In the genomic region with DNA sequence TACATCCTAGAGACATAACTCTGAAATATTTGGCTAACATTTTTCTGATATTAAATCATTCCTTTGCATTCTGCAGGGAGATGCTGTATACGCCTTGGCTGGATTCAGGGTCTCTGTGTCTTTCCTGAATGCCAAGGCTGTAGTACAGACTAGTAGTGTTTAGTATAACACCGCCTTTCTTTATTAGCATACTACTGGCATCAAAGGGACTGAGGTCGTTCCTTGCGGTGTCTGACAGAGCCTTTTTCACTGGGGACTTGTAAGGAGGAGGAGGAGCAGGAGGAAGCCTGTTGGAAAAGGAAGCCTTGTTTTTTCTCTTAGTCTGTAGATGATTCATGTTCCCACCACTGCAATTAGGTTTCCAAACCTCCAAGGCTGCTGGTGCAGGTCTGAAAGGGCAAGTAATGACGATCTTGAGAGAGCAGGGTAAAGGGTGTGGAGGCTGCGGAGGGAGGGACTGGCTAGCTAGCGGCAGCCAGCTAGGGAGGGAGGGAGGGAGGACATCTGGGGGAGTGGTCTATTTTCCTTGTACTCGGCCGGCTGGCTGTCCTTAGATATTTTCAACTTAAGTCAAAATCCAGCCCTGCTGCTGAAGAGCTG, we compare ENCODE assay signal across 7 mouse cellular contexts.
DNase-seq lines count a peak whose midpoint lies in the region; ATAC-seq and TF ChIP-seq lines count a peak whose summit lies in the region.

No protein-coding gene starts in this region.

- no peaks in the 10 kb centered on the region for H3K27me3 ChIP-seq in intestine, postnatal 0 days (replicated peaks; ENCODE audit: control insufficient read depth, insufficient read depth, low read length)
- no peaks in the 10 kb centered on the region for H3K27me3 ChIP-seq in liver, embryonic 12.5 days (replicated peaks)
- no peaks in the 10 kb centered on the region for H3K27me3 ChIP-seq in neural tube, embryonic 11.5 days (ENCODE audit: control insufficient read depth, insufficient read depth, low read length)

- peak overlapping the region; percentile 17; the same call in 1 of the 2 replicates for H3K4me3 ChIP-seq in intestine, postnatal 0 days (ENCODE audit: low read depth, low read length)
- peak overlapping the region; percentile 21 for H3K4me3 ChIP-seq in liver, embryonic 12.5 days
- H3K4me3 ChIP-seq in neural tube, embryonic 11.5 days (ENCODE audit: low read depth, low read length), result peak overlapping the region; percentile 13; the same call in 1 of the 2 replicates

- DNase-seq in adrenal gland, adult 18-20 months (ENCODE audit: low spot score in 2 of 2), result peak; percentile 50 to 51
- DNase-seq in embryo, embryonic 9.5 days (ENCODE audit: extremely low spot score), result peak; percentile 70
- peak; percentile 79 to 86 for DNase-seq in heart, adult 18-20 months
- peak; percentile 65 for DNase-seq in neural tube, embryonic 11.5 days (ENCODE audit: low spot score)

- WGBS in intestine, postnatal 0 days, result 7% methylated on average over 9 of the region's 9 CpGs
- WGBS in liver, embryonic 12.5 days (ENCODE audit: insufficient replicate concordance), result 19% methylated on average over 9 of the region's 9 CpGs
- 3% methylated on average over 9 of the region's 9 CpGs for WGBS in neural tube, embryonic 11.5 days

- TF ChIP-seq CTCF in intestine, postnatal 0 days (IDR thresholded peaks at IDR 0.05; ENCODE audit: low read depth), result no peak

- H3K9ac ChIP-seq in intestine, postnatal 0 days (ENCODE audit: low read depth, low read length), result no peak overlapping the region
- H3K9ac ChIP-seq in liver, embryonic 12.5 days, result peak overlapping the region; percentile 44; the same call in 1 of the 2 replicates
- H3K9ac ChIP-seq in neural tube, embryonic 11.5 days (ENCODE audit: low read length), result peak overlapping the region; percentile 40; the same call in 1 of the 2 replicates

- no peaks in the 10 kb centered on the region for H3K9me3 ChIP-seq in intestine, postnatal 0 days (ENCODE audit: control insufficient read depth)
- no peaks in the 10 kb centered on the region for H3K9me3 ChIP-seq in liver, embryonic 12.5 days (replicated peaks)
- no peaks in the 10 kb centered on the region for H3K9me3 ChIP-seq in neural tube, embryonic 11.5 days (ENCODE audit: control insufficient read depth, low read length)

- peak; percentile 77 for ATAC-seq in intestine, postnatal 0 days
- ATAC-seq in liver, embryonic 12.5 days, result peak; percentile 72; the same call in 1 of the 2 replicates
- peak; percentile 65 for ATAC-seq in neural tube, embryonic 11.5 days (ENCODE audit: insufficient read depth, low FRiP score, low TSS enrichment)
- no peak for ATAC-seq in monocyte, adult 5-6 weeks (replicated peaks; ENCODE audit: insufficient number of reproducible peaks, low FRiP score, low TSS enrichment, poor library complexity, severe bottlenecking)

- no peak overlapping the region; the same call in 1 of the 2 replicates for H3K27ac ChIP-seq in intestine, postnatal 0 days (ENCODE audit: low read depth, low read length)
- H3K27ac ChIP-seq in liver, embryonic 12.5 days, result 0 out of 2 replicates have a peak overlapping the region, but pooled peaks have one; percentile 36
- H3K27ac ChIP-seq in neural tube, embryonic 11.5 days (ENCODE audit: low read depth, low read length), result 0 out of 2 replicates have a peak overlapping the region, but pooled peaks have one; percentile 29

- peak overlapping the region; percentile 54 for H3K4me2 ChIP-seq in intestine, postnatal 0 days (replicated peaks; ENCODE audit: low read depth)
- H3K4me2 ChIP-seq in liver, embryonic 12.5 days, result peak overlapping the region; percentile 55
- peak overlapping the region; percentile 36 for H3K4me2 ChIP-seq in neural tube, embryonic 11.5 days (ENCODE audit: low read depth)

- no peaks in the 10 kb centered on the region for H3K36me3 ChIP-seq in intestine, postnatal 0 days (ENCODE audit: control insufficient read depth, insufficient read depth)
- H3K36me3 ChIP-seq in liver, embryonic 12.5 days, result peaks cover 5% of the 10 kb centered on the region; the same call in 1 of the 2 replicates
- H3K36me3 ChIP-seq in neural tube, embryonic 11.5 days (ENCODE audit: control insufficient read depth, insufficient read depth, low read length), result no peaks in the 10 kb centered on the region

- peaks cover 13% of the 10 kb centered on the region; the same call in 1 of the 2 replicates for H3K4me1 ChIP-seq in intestine, postnatal 0 days (replicated peaks; ENCODE audit: control insufficient read depth, insufficient read depth, low read length)
- H3K4me1 ChIP-seq in liver, embryonic 12.5 days, result peaks cover 67% of the 10 kb centered on the region
- H3K4me1 ChIP-seq in neural tube, embryonic 11.5 days (ENCODE audit: control insufficient read depth, insufficient read depth, low read length), result peaks cover 15% of the 10 kb centered on the region; the same call in 1 of the 2 replicates
